Mouse (Mus musculus): ENCODE data around the gene Mylk.

DNA sequence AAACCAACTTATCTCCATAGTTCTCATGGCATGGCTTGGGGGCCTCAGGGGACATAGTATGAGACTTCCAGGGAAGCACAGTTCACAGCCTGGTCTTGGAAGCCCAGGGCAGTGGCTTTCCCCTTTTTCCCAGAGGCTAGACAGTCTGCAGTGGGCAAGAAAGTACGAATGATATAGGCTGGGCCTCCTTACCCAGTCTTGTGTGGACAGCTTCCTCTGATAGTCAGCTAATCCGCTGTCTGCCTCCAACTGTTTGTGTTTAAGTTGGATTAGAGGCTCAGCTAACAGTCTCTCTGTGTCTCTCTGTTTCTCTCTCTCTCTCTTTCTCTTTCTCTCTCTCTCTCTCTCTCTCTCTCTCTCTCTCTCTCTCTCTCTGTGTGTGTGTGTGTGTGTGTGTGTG lies 156.0 kb downstream of the Mylk start:
- TF ChIP-seq CTCF (IDR thresholded peaks at IDR 0.05; ENCODE audit: low read depth, low read length), result no peak
- TF ChIP-seq POLR2A (IDR thresholded peaks at IDR 0.05; ENCODE audit: borderline replicate concordance, low read depth, low read length), result no peak
